Mouse (Mus musculus): ENCODE measurements around the gene Spcs3.

DNA sequence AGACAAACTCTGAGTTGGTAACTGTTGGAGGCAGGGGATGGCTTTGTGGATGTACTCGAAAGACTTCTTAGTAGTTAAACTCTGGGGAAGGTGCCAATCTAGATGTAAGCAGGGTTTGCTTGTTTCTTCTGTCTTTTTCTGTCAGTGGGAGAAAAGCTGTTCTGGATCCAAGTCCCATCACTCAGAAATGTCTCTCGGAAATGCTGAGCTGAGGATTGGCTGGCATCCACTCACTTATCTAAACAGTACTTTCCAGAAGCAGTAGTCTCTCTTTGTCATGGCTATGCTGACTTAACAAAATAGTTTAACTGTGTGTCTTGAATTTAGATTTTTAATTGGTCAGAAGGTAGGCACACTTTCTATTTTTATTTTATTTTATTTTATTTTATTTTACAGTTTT lies 37.4 kb upstream of the Spcs3 start:
- TF ChIP-seq CTCF (IDR thresholded peaks at IDR 0.05; ENCODE audit: control insufficient read depth, insufficient read depth, low read length) (no peak), POLR2A (IDR thresholded peaks at IDR 0.05; ENCODE audit: borderline replicate concordance, control insufficient read depth, low read depth, low read length) (no peak)

All from bone marrow, adult 2 months (tissue).